Mouse (Mus musculus): ENCODE results near the gene Olfr116.

The Olfr116 gene

DNA sequence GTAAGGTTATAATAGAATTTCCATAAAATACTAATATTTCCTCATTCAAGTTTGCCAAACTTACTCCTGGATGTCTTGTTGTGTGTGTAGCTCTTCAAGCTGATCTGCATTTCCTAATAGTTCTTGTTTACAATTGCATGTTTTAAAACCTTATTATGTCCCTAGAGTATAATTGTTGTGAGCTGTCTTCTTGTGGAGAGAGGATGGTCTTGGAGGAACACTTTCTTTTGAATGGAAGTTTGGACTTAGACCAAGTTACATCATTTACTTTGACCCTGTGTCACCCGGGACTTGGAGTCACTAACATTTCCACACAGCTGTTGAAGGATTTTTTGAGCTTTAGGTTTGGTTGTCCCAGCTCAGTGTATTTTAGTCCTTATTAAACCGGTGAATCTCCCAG, at the start of gene Olfr116, which contains the start of gene Olfr115:
Gene Olfr116, minus strand, starts transcription at position 191 of the 400 bp plus-strand sequence.
Gene Olfr115, minus strand, starts transcription at position 101 of the 400 bp plus-strand sequence.
- CTCF ChIA-PET = no interaction called here

- CTCF ChIA-PET = no interaction called here
Measured at GRCm38 (mm10) chr17:37666688-37667087, 39.7 kb upstream of the Olfr116 start, which contains the start of gene Olfr118. Gene Olfr118 (plus strand): TSS chr17:37666988.

GRCm38 (mm10) chr17:37663682-37664081, 36.7 kb upstream of the Olfr116 start, which contains the start of gene Olfr117:
Gene Olfr117 (minus strand): TSS chr17:37663782.
- CTCF ChIA-PET = no interaction called here

DNA sequence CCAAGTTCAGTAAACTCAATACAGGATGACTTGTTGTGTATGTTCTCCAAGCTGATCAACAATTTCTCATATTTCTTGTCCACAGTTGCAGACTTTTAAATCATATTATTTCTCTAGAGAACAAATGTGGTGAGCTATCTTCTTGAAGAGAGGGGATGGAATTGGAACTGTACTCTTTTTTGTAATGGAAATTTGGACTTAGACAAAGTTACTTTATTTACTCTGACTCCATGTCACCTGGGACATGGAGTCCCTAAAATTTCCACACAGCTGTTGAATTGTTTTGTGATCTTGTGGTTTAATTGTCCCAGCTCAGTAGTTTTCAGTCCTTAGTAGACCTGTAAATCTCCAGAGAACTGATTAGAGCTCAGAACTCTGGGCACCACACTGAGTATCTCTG, 34.4 kb downstream of the Olfr116 start, which contains the start of gene Olfr114:
Gene Olfr114, minus strand, starts transcription at position 101 of the 400 bp plus-strand sequence.
- CTCF ChIA-PET = no interaction called here

GRCm38 (mm10) chr17:37577563-37577962, 49.4 kb downstream of the Olfr116 start, which contains the start of gene Olfr113:
Gene Olfr113 (minus strand): TSS chr17:37577663.
- CTCF ChIA-PET = no interaction called here

Data from spleen, embryonic (tissue).